Mouse (Mus musculus): Measurements from ENCODE around the gene Cdc42bpa. TPM values are rescaled to one million over a fixed set of nuclear protein-coding genes. Genes with fewer than 3 reads are reported as not detected.

Cdc42bpa gene
- total RNA-seq, 2 experiments from 2014 or later, result 3.8 to 8.6 TPM

DNA sequence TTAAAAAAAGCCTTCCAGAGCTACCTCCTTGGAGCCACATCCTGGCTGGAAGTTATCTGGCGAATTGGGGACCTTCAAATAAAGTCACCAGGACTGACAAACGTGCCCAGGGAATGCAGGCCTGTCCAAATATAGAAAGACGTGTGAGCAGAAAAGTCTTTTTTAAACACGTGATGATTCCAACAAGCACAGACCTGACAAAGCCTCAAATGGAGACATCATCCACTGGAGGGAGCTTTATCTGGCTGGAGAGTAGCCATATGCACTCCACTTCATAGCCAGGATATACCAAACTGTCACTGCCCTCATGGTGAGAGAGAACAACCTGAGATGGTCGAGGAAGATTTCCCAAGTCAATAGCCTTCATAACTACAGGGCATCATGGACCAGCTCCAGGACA, 225.6 kb downstream of the Cdc42bpa start:
- ATAC-seq (replicated peaks; ENCODE audit: poor library complexity), result no peak

DNA sequence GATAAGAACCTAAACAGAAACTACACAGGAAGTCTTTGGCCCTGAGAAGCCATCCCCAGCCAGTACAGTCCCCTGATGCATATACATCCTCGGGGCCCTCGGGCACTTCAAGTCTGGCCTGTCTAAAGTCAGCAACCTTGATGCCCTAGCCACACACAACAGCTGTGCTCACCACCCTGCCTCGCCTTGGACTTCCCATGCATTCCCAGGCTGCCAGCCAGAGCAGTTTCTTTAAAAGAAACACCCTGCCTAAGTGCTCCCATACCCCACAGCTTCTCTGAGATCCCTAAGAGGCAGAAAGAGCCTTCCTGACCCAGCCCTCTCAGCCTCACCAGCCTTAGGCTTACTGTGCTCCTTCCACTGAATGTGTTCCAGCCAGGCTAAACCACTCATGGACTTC, 226.1 kb downstream of the Cdc42bpa start:
- ATAC-seq (replicated peaks; ENCODE audit: poor library complexity), result no peak

DNA sequence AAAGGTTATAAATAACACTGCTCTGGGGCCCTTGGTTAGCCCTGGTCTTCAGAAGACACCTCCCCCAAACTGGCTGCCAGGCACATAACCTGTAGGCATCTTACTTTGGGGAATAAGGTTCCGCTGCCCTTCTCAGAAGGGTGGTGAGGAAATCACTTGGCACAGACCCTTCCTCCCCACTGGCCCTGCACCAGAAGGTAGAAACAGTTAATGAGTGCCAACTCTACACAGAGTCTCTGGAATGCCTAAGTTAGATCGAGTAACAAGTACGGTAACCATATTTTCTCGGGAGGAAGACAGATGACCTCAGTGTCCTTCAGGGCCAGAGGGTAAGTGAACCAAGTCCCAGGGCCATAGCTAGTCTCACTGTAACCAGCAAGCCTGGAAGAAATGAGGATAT, 228.7 kb downstream of the Cdc42bpa start:
- ATAC-seq (replicated peaks; ENCODE audit: poor library complexity), result no peak

DNA sequence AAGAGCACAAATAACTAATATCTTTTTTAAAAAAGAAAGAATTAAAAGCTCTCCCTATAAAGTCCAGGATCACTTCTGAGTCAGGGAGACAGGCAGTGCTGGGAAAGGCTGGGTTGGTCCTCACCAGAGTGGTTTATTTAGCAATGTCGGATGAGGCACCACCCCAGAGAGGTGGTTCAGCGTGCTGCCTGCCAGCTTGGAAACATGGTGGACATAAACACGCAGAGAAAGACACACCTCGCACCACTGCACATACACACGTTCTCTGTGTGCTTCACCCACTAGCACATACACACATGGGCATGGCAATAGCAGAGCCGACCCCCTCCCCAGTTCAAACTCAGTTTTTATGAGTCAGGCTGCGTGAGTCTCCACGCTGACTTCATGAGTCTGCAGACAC, 230.8 kb downstream of the Cdc42bpa start:
- no peak for ATAC-seq (replicated peaks; ENCODE audit: poor library complexity)

DNA sequence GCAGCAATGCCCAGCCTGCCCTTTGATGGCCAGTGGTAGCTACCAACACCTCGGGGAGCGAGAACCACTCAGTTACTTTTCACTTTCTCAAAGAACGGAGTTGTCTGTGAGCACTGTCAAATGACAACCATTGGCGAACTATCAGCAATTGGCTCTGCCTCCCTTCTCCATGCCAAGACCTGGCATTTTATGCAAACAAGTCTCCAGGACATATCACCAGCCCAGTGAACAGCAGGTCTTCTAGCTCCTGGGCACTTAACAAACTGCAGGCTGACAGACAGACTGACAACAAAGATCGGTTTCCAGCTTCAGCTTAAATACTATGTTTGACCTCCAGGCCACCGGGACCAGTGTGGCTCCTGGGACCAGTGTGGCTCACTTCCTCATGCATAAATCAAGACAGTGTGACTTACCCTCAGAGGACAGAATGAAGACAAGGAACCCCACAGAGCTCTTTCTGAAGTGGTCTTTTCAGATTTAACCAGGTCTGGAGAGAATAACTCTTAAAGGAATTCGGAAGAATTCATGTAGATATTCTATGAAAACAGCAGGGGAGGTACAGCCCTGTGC, 231.5 kb downstream of the Cdc42bpa start:
- no peak for ATAC-seq (replicated peaks; ENCODE audit: poor library complexity)

DNA sequence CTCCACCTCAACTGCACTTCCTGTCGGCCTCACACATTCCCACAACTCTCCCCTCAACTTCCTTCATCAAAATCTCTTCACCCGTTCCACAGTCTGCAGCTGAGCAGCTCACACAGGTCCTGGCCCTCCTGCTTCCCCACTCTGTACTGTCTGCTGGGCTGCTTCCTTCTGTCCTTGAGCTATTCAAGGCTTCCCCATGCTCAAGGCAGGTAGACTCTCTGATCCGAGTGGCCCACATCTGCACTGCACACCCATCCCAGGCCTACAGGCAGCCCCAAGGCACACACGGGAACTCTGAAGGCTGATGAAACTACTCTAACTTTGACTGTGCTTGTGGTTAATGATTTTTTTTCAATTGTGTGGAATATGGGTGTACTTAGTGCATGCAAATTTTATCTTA, 232.6 kb downstream of the Cdc42bpa start:
- ATAC-seq (replicated peaks; ENCODE audit: poor library complexity), result no peak

DNA sequence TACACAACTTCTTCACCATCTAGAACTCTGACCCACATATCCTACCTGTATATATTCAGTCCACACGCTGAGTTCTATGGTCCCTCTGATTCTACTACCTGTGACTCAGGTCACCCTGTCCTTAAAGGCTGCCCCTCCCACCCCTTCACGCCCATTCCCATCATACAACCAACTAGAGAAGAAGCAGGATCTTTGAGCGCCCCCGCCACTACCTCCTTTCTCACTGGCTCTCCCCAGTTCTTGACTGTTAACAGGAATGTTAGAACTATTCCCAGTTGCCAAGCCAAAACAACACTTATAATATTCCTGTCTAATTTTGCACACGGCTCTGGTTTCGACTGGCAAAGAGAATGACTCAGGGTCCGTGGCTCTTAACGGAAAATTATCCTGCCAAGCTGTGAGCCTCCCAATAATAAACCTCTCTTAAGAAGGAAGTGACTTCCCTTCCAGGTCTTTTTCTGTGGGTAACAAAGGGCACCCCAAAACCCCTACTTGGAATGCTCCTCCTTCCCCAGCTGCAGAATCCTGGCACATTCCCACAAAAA, 233.2 kb downstream of the Cdc42bpa start:
- no peak for ATAC-seq (replicated peaks; ENCODE audit: poor library complexity)

DNA sequence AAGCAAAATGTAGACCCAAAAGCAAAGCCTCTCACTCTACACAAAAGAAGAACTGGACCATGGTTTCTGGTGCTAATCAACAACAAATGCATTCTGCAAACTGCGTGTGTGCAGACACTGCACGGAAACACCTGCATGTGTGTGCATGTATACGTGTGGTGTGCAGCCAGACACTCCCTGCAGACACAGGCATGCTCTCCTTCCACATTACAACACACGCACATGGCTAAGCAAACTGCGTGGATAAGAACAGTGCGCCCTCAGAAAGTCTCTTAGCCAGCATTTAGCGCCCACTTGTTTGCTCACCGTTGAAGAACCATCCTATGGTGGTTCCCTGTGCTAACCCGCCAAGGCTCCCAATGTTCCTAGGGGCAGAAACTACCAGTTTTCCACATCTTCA, 233.8 kb downstream of the Cdc42bpa start:
- no peak for ATAC-seq (replicated peaks; ENCODE audit: poor library complexity)

DNA sequence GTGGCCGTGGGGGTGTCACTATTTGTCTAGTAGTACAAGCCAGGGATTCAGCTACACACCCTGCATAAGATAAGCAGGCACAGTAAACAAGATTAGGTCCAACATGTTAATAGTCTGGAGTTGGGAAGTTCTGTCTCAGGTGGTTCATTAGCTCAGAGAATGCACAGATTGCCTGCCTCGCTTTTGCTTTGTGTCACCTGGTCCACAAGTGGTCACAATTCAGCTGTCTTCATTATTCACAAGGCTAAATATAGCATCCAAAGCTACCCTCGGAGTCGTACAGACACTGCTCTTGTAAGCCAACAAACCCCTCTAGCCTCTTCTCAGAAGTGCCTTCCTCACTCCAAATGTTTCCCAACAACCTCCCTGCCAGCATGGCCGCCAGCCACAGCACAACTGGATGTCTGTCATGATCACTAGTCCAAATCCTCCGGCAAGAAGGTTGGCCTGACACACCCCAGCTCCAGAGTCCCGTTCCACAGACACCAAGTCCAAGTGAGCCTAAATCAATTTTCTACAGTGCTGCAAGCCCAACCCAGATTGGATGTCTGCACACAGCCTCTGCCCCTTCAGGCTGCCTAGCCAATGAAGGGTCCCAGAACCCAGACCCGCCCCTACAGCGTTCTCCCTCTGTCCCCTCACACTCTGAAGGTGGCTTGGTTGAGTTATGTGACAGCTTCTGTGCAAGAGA, 234.7 kb downstream of the Cdc42bpa start:
- peak; percentile 29 for ATAC-seq (replicated peaks; ENCODE audit: poor library complexity)

DNA sequence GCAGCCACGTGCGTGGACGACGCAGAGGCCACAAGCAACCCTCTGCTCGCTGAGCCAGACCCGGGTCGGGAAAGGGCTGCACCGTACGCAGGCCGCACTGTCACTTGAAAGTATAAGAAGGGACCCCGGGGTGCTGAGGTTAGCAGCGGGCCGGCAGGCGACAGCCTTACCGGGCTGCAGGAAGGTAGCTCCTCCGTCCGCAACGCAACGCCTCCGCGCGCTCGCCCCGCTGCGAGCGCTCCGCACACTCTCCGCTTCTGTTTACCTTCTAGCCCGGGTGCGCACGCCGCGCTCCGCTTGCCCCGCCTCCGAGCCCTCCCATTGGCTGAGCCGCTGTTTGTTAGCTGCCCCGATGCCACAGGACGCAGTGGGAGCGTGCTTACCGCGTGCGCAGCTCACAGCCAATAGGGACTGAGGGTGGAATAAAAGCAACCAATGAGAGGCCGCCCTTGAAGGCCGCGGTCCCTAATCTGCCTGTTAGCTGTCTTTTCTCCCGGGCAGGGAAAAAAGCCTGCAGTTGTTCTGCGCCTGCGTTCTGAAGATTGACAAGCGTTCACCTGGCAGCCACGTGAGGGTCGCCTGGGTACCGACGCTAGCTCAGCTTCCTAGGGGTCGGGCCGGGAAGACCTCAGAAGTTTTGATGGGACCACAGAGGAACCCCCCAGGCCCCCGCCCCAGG, 235.6 kb downstream of the Cdc42bpa start:
- ATAC-seq (replicated peaks; ENCODE audit: poor library complexity), result peak; percentile 93

DNA sequence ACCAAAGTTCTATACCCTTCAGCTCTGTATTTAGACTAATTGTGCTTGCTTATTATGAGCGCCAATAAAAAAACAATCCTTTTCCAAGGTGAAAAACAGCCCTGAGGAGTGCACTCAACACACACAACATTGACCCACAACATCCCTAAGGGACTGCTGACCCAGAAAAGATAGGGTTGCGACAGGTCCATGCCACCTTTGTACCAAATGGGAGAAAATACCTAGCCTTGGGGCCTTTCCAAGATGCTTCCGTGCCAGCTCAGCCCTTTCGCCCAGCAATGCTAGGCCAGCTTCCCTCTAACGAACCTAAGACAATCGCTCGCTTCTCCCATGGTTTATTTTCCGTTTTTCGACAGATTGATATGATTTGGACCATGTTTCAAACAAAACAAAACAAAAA, 236.2 kb downstream of the Cdc42bpa start:
- ATAC-seq (replicated peaks; ENCODE audit: poor library complexity), result no peak

DNA sequence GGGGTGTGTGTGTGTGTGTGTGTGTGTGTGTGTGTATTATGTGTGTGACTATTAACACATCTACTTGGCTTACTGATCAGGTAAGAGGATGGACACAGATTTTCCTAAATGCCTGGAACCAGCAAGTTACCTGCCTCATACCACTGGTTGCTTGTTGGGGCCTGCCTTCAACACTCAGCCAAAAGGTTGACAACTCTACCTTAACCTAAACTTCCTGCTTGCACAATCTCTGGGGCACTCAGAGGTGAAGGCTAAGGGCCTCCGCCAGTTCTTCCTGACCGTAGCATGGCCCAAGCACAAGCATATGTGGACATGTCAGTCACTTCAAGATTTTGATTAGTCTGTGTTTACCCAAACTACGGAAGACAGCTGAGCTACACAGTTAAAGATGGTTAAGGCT, 237.7 kb downstream of the Cdc42bpa start:
- no peak for ATAC-seq (replicated peaks; ENCODE audit: poor library complexity)

DNA sequence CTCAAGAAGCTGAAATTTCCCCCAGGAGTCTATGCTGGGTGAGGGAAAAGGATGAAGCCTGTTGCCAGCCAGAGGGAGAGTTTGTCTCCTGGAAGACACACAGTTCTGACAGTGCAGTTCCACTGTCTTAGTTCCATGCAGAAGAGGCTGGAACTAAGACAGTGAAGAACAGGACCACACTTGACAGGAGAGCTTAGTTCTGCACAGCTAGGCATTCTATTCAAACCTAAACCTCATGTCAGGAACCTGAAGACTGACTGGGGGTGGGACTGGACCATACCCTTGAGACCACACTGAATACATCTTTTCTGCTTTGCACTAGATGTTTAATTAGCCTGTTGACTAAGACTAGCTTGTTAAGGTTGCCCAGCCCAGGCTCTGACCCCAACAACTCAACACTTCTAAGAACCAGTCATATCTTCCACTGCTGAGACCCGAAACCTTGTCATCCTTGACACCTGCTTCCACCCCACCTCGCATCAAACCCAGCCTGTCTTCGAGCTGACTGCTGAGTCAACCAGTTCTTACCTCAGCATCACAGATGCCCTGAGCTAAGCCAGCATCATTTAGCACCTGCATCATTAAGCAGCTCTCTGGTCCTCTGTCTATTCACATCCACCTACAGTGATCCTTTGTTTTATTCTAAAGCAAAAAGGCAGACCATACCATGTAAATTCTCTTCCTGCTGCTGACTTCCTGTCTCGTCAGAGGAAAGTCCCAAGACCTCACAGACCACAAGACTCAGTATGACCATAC, 238.9 kb downstream of the Cdc42bpa start, which contains the start of gene Coq8a:
Gene Coq8a (minus strand): TSS at position 644 of the 756 bp plus-strand sequence.
- no peak for ATAC-seq (replicated peaks; ENCODE audit: poor library complexity)

DNA sequence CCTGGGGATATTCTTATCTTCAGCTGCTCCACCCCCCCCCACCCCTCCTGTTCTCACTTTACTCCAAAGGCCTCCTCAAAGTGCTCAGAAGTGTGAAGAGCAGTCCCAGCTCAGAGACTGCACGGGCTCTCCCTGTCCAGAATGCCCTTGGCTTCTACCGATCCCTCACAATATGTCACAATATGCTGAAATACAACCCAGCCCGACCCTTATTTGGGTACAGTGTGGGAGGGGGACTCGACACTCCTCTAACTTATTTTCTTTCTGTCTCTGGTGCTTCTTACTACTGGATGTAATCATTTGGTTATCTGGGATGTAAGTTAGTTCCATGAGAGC, 239.4 kb downstream of the Cdc42bpa start:
- no peak for ATAC-seq (replicated peaks; ENCODE audit: poor library complexity)

DNA sequence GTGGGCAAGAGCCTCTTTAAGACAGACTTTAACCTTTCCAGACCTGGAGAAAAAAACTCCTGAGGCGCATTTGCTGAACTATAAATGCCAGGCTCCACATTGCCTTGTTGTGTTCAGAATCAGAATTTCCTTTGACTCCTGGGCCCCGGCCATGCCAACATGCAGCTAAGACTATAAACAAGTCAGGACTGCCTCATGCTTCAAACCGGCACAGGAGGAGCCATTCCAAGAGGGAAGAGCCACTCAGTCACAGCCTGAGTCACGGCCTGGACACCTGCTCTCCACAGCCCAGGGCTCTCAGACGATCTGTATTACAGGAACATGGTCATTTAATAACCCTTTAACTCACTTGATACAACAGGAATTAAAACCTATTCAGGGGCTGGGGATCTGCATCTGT, 240.4 kb downstream of the Cdc42bpa start:
- ATAC-seq (replicated peaks; ENCODE audit: poor library complexity), result no peak

DNA sequence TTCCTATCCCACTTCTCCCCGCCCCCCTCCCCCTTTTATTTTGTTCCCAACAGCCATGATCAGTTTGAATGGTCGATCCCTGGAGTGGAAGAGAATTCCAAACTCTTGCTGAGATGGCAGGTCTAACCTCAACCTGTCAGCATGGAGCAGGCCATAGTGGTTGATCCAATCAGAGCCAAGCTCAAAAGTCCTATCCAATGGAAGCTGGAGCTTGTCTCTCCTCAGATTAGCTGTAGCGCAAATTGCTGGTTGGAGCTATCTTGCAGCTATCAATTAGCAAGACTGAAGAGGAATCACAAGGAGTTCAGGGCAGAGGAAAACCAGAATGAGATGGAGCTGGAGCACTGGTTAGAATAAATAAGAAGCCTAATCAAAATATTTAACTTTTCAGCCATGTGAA, 248.1 kb downstream of the Cdc42bpa start:
- ATAC-seq (replicated peaks; ENCODE audit: poor library complexity), result no peak

DNA sequence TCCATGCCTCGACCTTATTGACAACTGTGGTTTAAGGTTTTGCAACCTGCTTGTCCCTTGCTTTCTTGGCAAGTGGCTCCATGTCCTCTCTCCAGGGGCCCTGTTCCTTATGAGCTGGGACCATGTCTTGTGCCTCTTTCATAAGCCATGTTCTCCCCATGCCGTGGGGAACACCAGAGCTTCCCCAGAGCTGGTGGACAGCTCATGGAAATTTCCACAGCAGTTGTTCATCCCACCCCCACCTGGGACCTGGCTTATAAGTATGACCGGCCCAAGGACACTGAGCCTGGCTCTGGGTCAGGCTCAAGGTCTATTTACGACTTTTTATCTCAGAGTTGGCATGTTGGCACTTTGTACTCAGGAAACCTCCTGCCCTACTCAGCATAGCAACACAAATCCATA, 249.8 kb downstream of the Cdc42bpa start:
- no peak for ATAC-seq (replicated peaks; ENCODE audit: poor library complexity)

DNA sequence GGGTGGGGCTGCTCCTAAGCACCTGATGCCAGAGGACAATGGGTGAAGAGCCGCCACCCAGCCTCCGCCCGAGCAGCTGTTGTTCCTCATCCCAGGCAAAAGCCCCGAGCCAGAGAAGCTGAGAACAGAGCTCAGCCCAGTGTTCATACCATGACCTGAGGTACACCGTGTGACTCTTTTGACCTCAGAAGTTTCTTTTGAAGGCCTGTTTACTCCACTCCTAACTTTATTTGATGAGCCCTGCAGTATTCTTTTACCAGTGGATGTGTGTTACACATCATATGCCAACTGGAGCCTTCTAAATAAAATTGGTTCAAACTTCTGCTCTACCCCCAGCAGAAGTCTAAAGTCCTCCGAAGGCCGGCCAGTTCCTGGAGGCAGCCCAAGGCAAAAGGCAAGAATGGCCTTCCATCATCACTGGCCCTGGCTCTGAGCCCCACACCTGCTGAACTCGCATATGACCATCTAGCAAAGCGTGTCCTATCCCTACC, 250.6 kb downstream of the Cdc42bpa start:
- ATAC-seq (replicated peaks; ENCODE audit: poor library complexity), result no peak

DNA sequence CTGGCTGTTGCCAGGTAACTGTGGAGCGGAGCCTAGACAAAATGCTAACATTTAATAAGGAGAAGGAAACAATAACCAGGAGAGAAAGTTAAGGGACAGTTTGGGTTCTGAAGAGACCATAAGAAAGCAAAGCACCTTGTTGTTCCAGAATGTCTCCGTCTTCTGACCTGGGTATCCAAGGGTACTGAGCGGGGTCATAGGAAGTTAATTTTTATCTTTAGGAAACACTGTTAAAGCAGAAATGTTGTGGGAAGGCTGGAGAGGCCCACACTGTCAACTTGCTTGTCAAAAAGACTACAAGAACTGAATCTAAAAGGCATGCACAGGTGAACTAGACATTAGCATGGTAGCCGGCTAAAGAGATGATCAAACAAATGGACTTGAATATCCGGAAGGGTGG, 252.6 kb downstream of the Cdc42bpa start:
- no peak for ATAC-seq (replicated peaks; ENCODE audit: poor library complexity)

DNA sequence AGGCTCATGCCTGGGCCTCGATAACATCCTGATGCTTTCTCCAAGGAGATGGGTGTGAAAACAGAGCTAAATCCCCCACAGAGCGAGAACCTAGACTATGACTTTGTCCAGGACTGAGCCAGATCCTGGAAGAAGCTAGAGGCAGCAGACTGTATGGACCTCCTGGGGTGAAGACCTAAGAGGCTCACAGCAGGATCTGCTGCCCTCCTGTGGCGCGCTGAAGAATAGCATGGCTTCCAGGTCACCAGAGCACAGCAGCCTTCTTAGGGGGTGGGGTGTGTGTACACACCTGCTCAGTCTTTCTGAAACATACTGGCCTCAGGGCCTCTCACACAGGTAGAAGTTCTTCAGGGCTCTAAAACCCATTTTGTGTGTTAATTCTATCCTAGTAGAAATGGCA, 254.8 kb downstream of the Cdc42bpa start:
- ATAC-seq (replicated peaks; ENCODE audit: poor library complexity), result peak; percentile 99

Data from megakaryocyte progenitor cell, adult 5-6 weeks (primary cell).